Mouse (Mus musculus): ENCODE data around the gene Otud7b.
A peak's percentile ranks its signal among the peaks of the same experiment; 100 is the strongest.

Otud7b gene

DNA sequence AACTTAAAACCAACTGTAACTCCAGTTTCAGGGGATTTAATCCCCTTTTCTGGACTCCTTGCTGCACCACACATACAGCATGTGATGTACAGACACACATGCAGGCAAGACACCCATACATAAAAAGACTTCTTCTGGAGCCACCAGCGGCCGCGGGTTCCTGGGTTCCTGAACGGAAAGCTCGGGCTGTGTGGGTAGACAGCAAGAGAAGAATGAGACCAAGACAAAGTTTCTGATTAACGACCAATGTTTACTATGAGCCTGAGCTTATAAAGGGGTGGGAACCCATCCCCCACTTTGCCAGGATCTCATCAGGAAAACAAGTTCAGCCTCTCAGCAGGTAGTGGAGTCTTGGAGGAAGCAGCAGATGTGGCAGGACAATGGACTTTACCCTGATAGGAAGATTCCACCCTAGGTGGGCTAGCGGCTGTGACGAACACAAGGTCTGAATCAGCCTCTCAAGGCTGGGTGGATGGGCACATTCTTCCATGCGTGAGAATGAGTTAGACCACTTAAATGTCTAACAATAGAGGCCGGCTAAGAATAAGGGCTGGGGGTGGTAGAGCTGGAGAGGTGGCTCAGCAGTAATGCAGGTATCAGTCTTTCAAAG is 20.1 kb upstream of the Otud7b start:
- no peak for ATAC-seq (ENCODE audit: low TSS enrichment)

GRCm38 (mm10) chr3:96087219-96087618 is 17.1 kb upstream of the Otud7b start:
- ATAC-seq (ENCODE audit: low TSS enrichment), result no peak

- no peak for ATAC-seq (ENCODE audit: low TSS enrichment)
These were observed 16.5 kb upstream of the Otud7b start for GRCm38 (mm10) chr3:96087801-96088200.

- no peak; the same call in 1 of the 2 replicates for ATAC-seq (ENCODE audit: low TSS enrichment)
These were observed 14.3 kb upstream of the Otud7b start for GRCm38 (mm10) chr3:96089882-96090489.

- ATAC-seq (ENCODE audit: low TSS enrichment), result no peak
These were observed 13.2 kb upstream of the Otud7b start for GRCm38 (mm10) chr3:96091146-96091545.

DNA sequence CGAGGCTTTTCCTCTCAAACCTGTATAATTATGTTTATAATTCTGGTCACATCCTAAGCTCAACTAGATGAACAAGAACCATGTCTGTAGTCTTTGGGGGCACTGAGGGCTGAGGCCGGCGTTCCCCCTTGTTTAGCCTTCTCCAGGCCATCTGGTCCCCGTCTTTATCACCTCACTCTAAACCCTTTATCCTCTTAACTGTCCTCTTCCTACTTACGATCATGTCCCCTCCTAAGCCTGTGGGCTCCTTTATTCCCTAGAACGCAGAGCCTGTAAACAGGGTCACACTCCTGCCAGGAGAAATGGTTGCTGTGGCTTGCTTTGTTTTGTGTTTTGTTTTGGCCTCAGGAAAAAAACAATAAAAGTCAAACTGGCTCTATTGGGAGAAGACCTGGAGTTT is 12.4 kb upstream of the Otud7b start:
- no peak for ATAC-seq (ENCODE audit: low TSS enrichment)

DNA sequence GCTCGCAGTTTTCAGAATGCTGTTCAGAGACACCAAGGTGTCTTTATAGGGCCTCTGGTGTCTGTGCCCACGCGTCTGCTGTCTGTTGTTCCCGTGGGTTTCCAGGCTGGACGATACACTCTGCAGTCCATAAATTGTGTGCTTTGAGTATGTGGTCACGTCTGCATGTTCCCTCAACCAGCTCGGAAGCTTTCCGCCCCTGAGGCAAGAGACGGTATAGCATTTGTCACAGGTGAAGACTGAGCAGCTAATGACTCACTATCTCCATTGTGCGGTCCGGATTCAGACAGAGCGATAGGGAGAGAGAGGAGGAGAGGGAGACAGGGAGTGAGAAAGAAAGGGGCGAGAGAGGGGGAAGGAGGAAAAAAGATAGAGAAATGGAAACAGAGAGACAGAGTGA is 10.8 kb upstream of the Otud7b start:
- peak; percentile 59; the same call in 1 of the 2 replicates for ATAC-seq (ENCODE audit: low TSS enrichment)

DNA sequence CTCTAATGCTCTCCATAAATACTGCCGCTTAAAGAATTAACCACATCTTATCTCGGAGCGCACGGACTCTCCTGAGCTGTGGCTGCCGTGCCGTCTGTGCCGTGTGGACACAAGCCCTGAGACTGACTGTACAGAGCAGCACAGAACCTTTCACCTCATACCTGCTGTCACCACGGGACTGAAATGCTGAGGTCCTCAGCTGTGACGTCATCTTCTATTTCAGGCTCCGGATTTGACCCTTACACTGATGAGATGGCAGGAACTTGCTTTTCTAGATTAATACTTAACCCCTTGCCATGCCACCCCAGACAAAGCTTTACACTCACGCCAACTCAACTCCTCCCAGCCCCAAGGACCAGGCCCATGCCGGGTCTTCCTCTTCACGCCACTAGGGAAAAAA is 10.1 kb upstream of the Otud7b start:
- no peak for ATAC-seq (ENCODE audit: low TSS enrichment)

DNA sequence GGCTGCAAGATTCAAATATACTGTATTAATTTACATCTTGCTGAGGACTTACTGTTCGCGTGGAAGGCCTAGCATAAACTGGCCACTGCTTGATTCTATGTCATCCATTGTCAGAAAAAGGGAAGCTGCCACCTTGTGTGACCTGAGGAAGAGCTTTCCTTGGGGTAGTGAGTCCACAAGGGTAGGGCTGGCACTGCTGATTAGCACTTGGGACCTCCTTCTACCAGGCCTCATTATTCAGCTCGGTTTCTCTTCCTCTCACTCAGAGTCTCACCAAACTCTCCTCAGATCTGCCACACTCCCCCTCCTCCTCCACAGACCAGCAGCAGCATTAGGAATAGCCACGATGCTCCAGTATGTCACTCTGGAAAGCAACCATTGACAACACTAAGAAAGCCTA is 6.2 kb upstream of the Otud7b start:
- ATAC-seq (ENCODE audit: low TSS enrichment), result no peak

DNA sequence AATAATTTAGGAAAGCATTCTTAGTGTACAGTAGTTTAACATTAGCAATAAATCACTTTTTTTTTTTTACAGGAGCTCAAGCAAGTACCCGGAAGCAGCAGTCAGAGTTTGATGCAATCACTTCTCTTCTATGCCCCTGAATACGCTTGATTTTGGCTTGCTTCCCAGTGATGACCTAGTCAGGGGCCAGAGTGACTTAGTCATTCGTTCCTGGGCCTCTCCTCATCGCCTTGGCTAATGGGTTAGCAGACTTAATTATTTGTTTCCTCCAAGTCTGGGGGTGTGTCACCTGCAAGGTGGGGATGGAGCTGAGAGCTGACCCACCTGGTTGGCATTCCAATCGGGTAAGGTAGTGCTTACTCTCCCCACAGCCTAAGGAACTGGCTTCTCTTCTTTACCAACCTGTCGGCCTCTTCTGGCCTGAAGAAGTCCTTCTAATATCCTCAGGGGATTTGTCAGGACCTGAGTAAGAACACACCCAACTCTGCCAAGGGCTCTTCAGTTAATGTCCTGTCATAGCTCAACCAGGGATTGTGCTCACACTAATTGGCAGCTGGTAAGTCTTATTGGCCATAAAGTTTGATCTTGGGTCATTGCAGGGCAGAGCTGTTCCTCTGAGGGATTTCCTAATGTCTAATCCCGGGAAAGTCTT is 5.6 kb upstream of the Otud7b start:
- ATAC-seq (ENCODE audit: low TSS enrichment), result no peak

GRCm38 (mm10) chr3:96102100-96102872 is 2.0 kb upstream of the Otud7b start:
- ATAC-seq (ENCODE audit: low TSS enrichment), result peak; percentile 17; the same call in 1 of the 2 replicates

DNA sequence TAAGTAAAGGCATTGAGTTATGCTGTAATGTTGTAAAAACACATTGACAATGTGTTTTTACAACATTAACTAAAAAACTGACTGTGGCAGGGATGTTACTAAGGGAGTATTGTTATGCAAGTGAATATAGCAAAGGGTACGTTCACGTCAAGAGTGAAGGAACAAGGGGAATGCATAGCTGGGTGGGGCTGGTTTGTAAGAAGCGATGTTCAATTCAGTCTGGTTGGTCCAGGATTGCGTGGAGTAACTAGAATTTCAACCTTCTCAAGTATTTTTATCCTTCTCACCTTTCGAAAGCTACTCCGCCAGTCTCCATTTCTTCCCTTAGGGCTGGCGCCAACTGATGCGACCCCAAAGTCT is 446 bp upstream of the Otud7b start:
- ATAC-seq (ENCODE audit: low TSS enrichment), result peak; percentile 10; the same call in 1 of the 2 replicates

DNA sequence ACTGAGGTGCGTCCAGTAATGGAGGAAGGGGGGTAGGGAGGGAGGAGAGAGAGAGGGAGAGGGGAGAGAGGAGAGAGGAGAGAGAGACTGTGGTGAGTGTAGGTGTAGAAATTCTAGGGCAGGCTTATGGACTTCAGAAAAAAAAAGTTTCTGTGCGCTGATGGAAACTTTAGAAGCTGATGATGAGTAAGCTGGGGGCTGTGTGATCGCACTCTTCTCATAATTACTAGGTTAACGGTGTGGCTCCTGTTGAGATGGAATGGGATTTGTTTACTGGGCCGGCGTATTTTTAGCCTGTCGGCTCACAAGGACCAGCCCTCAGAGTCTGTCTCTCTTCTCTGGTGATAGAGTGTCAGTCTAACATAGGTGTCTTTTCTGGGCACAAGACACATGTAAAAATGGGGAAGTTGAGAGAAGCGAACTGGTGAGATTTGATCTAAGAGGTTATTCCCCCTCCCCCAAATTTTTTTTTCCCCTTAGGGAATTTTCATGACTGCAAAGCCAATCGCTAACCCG is 963 bp downstream of the Otud7b start:
- no peak for ATAC-seq (ENCODE audit: low TSS enrichment)

GRCm38 (mm10) chr3:96106151-96106550 is 1.8 kb downstream of the Otud7b start:
- no peak for ATAC-seq (ENCODE audit: low TSS enrichment)

DNA sequence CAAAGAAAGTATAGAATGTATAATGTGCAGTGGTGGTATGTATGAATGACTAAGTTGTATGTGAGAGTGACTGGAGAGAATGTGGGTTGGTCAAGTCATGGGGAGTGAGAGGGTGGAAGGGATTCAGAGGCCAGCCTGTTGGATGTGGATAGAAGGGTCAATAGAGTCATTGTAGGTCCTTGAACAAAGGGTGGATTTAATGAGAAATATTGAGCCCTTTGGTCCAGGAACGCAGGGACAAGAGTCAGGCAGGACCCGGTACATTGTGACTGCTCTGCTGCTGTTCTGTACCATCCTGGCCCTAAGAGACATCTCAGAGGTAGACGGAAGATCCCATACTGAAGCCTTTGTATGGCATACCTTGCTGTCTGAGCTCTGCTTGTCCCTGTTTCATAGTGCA is 4.0 kb downstream of the Otud7b start:
- no peak for ATAC-seq (ENCODE audit: low TSS enrichment)

GRCm38 (mm10) chr3:96113251-96113650 is 8.9 kb downstream of the Otud7b start:
- no peak for ATAC-seq (ENCODE audit: low TSS enrichment)

GRCm38 (mm10) chr3:96118142-96118541 is 13.8 kb downstream of the Otud7b start:
- ATAC-seq (ENCODE audit: low TSS enrichment), result peak; percentile 95

GRCm38 (mm10) chr3:96118702-96119101 is 14.4 kb downstream of the Otud7b start:
- ATAC-seq (ENCODE audit: low TSS enrichment), result no peak

DNA sequence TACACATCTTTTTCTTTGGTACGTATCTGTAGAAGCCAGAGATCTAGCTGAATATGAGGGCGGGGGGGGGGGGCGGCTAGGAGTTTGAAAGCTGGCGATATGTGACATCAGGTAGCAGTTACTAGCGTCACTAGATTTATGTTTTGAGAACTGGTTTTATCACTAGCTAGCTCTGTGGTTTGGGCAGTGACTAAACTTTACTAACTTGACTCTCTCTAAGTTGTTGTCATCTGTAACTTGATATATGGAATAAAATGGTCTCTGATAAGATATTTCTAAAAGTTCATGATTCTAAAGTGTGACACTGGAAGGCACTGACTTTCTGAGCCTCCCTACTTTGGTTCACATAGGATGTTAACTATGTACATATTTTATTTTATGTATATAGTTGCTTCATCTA is 19.9 kb downstream of the Otud7b start:
- no peak for ATAC-seq (ENCODE audit: low TSS enrichment)

- no peak for ATAC-seq (ENCODE audit: low TSS enrichment)
These were observed 23.8 kb downstream of the Otud7b start for GRCm38 (mm10) chr3:96128128-96128527.

DNA sequence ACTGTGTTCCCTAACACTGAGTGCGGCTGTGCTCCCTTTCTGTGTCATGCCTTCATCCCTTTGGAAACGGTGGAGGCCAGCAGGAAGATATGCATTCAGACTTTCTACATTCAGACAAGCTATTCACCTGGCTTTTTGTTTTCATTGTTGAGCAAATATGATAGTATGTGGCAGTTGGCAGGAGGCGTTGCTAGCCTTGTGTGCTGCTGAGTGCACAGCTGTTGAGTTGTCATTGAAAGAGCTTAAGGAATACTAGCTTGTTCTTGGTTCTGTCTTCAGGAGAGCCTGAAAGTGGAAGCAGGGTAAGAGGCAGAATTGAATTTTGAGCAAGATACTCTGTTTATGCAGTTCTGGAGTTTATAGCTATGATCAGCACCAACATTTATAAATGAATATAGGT is 28.2 kb downstream of the Otud7b start:
- no peak for ATAC-seq (ENCODE audit: low TSS enrichment)

DNA sequence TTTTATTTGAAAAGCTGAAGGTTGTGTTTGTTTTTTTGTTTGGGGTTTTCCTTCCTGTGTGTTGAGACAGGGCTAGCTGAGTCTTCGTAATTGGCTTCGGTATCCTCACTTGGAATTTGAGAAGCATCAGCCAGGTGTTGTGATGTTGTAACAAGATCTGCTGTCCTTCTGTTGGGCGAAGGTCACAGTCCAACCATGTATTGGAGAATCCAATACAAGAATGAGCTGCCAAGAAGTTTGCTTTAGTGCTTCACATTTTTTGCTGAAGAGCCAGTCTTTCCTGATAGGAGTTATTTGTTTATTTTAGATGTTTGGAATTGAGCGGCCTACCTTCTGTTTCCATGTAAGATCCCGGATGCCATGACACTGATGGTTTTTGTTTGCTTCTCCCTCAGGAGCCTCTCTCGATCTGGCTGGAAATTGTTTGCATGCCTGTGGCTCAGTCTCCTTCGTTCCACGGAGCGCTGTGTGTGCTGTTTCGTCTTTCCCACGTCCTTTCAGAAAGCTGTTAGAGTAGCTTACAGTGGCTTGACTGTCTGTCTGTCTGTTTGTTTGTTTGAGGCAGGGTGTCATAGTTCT is 29.1 kb downstream of the Otud7b start:
- ATAC-seq (ENCODE audit: low TSS enrichment), result no peak

Data from frontal cortex, adult (tissue).